Mouse (Mus musculus) ES-Bruce4 (cell line): ENCODE measurements around the gene Camkmt.

ENCODE experiments used
- CTCF ChIP-seq: IDR thresholded peaks from one replicate; pipeline ENCODE4 v1.8.1; 2011; ENCODE audit warnings: low read depth, low read length
- POLR2A ChIP-seq: IDR thresholded peaks from one replicate; pipeline ENCODE4 v1.8.1; 2011; ENCODE audit warnings: low read length; ENCODE audit not compliant: insufficient read depth

DNA sequence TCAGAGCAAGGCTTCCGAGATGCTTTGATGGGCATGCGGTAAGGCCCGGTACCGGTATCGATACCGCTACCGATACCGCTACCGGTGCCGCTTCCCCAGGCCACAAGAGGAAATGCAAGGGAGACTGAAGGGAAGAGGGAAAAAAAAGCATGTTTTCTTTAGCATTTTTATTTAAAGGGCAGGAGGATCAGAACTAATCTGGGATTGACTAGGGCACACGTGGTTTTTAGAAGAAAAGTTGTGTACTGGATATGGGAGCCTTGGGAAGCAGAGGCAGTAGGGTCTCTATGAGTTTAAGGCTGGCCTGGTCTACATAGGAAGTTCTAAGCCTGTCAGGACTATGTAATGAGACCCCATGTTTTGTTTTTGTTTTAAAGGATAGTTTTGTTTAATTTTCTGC lies 167.0 kb downstream of the Camkmt start:
- no peak for TF ChIP-seq CTCF
- no peak for TF ChIP-seq POLR2A
